Mouse (Mus musculus) bone marrow macrophage, adult 2 months (primary cell): ENCODE data around the gene Tmem217.

ENCODE experiments used
- CTCF ChIP-seq: IDR thresholded peaks from 2 replicates; pipeline ENCODE4 v1.5.1; 2012; ENCODE audit warnings: low read depth, mild to moderate bottlenecking, low read length, moderate library complexity
- POLR2A ChIP-seq: IDR thresholded peaks from 2 replicates; pipeline ENCODE4 v1.6.1; 2012; ENCODE audit warnings: mild to moderate bottlenecking, low read depth, low read length, borderline replicate concordance

GRCm38 (mm10) chr17:29476461-29476860 is 75.7 kb downstream of the Tmem217 start:
- TF ChIP-seq CTCF: no peak
- no peak for TF ChIP-seq POLR2A
